Mouse (Mus musculus) 3134 (cell line): ENCODE measurements around the gene Ticrr.

Source experiments
- DNase-seq: peaks from one replicate; pipeline ENCODE4 v3.0.0-alpha.2; 2011; ENCODE audit warnings: low spot score; ENCODE audit not compliant: insufficient read length; ENCODE audit errors: extremely low read depth

Ticrr gene

GRCm38 (mm10) chr7:79659578-79660290, at the start of gene Ticrr:
Gene Ticrr, plus strand, starts transcription at chr7:79660196.
- DNase-seq, result peak; percentile 93

GRCm38 (mm10) chr7:79611901-79612300, 48.1 kb upstream of the Ticrr start:
- DNase-seq, result no peak

- no peak for DNase-seq
Observed at GRCm38 (mm10) chr7:79612783-79613182, 47.2 kb upstream of the Ticrr start.

GRCm38 (mm10) chr7:79613314-79613713, 46.7 kb upstream of the Ticrr start:
- DNase-seq, result no peak

GRCm38 (mm10) chr7:79615008-79615407, 45.0 kb upstream of the Ticrr start:
- no peak for DNase-seq

- no peak for DNase-seq
Observed at GRCm38 (mm10) chr7:79615941-79616340, 44.1 kb upstream of the Ticrr start.

GRCm38 (mm10) chr7:79617418-79617817, 42.6 kb upstream of the Ticrr start, which contains the start of gene Rhcg:
Gene Rhcg, minus strand, starts transcription at chr7:79617657.
- DNase-seq, result no peak

GRCm38 (mm10) chr7:79619493-79619892, 40.5 kb upstream of the Ticrr start:
- no peak for DNase-seq

GRCm38 (mm10) chr7:79623086-79623485, 36.9 kb upstream of the Ticrr start:
- no peak for DNase-seq

GRCm38 (mm10) chr7:79626170-79626569, 33.8 kb upstream of the Ticrr start:
- no peak for DNase-seq

GRCm38 (mm10) chr7:79628271-79628913, 31.6 kb upstream of the Ticrr start:
- no peak for DNase-seq

- DNase-seq, result no peak
Observed at GRCm38 (mm10) chr7:79631773-79632348, 28.1 kb upstream of the Ticrr start.

GRCm38 (mm10) chr7:79647233-79647632, 12.8 kb upstream of the Ticrr start:
- no peak for DNase-seq

GRCm38 (mm10) chr7:79649005-79649404, 11.0 kb upstream of the Ticrr start:
- no peak for DNase-seq

GRCm38 (mm10) chr7:79654185-79654584, 5.8 kb upstream of the Ticrr start:
- DNase-seq, result no peak

GRCm38 (mm10) chr7:79654586-79654985, 5.4 kb upstream of the Ticrr start:
- no peak for DNase-seq

- no peak for DNase-seq
Observed at GRCm38 (mm10) chr7:79660291-79661150, 525 bp downstream of the Ticrr start.

- no peak for DNase-seq
Observed at GRCm38 (mm10) chr7:79661253-79661890, 1.4 kb downstream of the Ticrr start.

- DNase-seq, result no peak
Observed at GRCm38 (mm10) chr7:79666690-79667089, 6.7 kb downstream of the Ticrr start.

- DNase-seq, result no peak
Observed at GRCm38 (mm10) chr7:79670900-79671604, 11.1 kb downstream of the Ticrr start.
